Mouse (Mus musculus): ENCODE measurements around the gene 4930558C23Rik.
"Not testable (repeated sequence)": the region's sequence is repeated elsewhere in the genome, so short reads cannot be mapped to it uniquely, and the experiment has no call there.

The 4930558C23Rik gene

DNA sequence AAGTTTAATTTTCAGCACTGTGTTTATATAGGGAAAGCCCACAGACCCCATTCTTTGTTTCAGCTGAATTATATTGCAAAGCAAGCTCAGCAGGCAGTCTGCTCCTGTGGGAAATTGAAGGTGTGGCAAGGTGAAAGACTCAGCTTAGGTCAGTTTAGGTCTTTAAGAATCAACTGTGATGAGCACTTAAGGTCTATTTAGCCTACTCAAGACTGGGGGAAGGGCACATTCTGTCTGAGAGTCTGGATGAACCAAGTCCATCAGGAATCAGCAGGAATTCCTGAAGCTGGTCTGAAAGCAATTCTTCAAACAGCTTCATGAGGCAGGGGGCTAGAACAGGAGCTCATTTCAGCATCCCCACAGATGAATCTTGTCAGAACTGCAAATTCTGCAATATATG lies 32.5 kb downstream of the 4930558C23Rik start:
- no peak for DNase-seq

DNA sequence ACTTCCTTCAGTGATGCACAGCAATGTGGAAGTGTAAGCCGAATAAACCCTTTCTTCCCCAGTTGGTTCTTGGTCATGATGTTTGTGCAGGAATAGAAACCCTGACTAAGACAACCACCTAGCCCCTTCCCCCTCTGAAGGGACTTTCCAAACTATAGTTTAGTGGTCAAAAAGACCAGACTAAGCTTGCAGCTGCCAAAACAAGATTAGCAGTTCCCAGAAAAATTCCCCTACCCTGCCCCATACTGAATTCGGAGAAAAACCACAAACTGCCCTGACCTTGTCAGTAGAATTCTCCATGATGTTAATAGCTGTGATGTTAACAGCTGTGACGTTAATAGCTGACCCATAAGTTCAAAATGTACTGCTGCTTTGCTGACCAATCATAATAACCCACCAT lies 42.4 kb downstream of the 4930558C23Rik start:
- DNase-seq: not testable (repeated sequence)

DNA sequence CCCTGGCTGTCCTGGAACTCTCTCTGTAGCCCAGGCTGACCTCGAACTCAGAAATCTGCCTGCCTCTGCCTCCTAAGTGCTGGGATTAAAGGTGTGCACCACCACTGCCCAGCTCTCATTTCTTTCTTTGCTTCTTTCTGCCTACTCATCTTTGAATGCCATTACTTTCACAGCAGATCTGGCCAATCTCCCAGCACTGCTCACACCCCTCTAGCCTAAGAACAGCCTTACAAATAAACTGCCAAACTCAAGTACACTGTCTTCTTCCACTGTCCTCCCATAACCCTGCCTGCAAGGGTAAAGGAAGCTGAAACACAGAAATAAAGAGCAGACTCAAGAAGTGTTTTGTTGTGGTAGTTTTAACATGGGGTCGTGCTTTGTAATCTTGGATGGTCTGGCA lies 44.9 kb downstream of the 4930558C23Rik start:
- DNase-seq: no peak

DNA sequence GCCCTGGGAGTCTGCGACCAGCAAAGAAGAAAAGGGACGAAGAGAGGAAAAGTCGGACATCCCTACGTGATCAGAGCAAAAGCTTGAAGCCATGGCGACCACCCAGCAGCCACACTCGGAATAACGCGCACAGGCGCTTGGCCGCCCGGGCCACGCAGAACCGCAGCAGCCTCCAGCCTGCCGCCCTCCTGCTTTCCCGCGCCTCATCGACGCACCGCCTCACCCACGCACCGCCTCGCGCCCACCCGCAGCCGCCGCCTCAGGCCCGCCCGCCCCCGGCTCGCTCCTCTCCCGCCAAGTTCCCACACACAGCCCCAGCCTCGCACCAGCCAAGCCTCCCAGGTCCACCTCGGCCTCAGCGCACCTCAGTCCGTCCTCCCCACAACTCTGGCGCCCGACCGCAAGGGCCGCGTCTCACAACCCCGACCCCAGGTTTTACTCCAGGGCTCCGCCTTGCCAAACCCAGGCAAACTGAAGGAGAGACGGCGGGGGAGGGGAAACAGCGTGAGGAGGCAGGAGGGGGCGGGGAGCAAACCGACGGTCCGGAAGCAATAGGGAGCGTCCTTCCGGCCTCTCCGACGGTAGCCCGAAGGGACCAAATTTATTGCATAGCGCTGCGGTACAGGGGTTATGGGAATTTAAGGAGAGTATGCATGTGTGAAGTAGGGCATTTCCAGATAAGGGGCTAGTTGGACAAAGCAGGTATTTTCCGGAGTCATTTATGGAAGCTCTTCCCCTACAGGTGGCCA lies 45.8 kb downstream of the 4930558C23Rik start, which contains the start of gene Setdb1:
Gene Setdb1 (minus strand): TSS at position 502 of the 749 bp plus-strand sequence.
- DNase-seq: peak; percentile 91

DNA sequence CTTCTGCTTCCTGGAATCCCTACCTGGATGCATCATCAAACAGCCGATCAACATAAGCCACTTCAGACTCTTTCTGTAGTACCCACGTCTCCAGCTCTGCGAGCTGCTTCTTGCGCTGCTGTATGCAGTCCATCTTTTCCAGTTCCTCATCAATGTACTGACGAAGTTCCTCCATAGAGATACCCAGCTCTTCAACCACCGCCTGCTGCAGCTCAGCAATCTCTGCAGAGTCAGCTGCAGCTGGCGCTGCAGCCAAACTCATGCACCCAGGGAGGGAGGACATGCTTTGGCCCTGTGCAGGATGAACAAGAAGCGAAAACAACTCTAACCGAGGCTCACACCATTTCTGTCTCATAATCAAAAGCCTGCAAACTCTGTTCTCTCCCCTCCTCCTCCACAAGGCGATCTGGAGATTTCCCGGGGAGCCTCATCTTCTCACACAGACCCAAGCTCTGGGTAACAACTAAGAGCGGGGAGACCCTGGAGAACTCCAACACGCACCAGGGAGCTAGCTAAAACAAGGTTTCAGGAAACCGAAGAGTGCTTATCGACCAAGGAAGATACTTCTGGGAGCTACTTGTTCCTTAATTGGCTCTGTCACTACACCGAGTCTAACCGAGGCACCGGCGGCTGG lies 46.6 kb downstream of the 4930558C23Rik start:
- not testable (repeated sequence) for DNase-seq

DNA sequence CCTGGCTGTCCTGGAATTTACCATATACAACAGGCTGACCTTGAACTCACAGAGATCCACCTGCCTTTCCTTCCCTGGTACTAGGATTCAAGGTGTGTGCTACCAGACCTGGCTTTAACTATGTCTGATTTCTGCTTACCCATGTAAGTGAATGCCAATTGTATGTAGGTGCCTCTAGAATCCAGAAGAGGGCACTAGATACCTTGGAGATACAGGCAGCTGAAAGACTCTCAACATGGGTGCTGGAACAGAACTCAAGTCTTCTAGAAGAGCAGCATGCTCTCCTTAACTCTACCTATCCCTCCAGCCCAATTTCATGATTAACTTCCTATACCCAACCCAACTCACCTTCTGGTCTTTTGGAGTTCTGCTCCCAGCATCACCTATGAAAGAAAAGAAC lies 53.1 kb downstream of the 4930558C23Rik start:
- DNase-seq: no peak

DNA sequence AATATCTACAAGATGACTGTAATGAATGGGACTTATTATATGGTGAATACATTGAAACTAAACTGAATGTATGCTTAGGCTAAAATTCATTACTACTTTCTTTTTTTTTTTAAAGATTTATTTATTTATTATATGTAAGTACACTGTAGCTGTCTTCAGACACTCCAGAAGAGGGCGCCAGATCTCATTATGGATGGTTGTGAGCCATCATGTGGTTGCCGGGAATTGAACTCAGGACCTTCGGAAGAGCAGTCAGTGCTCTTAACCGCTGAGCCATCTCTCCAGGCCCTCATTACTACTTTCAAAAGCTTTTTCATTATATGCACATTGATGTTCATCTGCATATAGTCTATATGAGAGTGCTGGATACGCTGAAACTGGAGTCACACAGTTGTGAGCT lies 54.3 kb downstream of the 4930558C23Rik start:
- DNase-seq: not testable (repeated sequence)

DNA sequence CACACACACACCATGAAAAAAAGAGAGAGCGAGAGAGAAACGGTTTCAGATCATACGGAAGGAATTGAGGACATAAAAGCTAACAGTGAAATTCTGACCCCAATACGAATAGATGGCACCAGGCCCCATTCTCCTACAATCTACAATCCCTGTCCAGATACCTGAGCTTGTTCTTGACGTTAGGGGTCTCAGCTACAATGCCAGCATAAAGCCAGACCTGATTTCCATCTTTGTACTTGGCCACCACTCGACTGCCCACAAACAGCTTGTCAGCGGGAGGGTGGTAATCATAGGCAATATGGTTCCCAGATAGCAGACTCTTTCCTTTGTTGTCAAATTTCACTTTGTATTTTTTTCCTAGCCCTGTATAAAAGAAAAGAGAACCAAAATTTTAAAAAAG lies 56.2 kb downstream of the 4930558C23Rik start:
- no peak for DNase-seq

DNA sequence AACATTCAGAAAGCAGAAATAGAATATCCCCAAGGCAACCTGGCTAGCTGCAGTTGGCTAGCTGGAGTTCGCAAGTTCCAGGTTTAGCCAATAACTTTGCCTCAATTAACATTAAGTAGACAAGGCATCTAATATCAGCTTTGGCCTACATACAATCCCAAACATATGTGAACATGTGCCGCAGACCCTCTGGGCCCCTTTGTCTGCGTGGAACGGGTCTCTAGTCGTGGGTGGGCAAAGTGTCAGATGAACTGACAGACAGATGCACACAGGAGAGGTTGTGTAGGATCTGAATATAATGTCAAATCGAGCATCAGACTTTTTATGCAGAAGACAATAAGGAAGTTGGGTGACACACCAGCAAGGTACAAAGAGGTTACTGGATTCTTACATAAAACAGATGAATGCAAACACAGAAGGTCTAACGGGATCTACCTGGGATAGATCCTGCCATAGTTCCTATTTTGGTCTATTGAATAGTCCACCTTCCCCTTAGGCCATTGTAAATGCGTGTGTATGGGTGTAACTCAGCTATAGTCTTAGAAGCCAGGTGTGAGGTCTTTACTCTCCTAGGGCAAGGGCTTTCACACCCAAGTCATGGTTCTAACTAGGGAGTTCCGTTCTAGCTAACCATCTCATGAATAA lies 59.2 kb downstream of the 4930558C23Rik start:
- not testable (repeated sequence) for DNase-seq

DNA sequence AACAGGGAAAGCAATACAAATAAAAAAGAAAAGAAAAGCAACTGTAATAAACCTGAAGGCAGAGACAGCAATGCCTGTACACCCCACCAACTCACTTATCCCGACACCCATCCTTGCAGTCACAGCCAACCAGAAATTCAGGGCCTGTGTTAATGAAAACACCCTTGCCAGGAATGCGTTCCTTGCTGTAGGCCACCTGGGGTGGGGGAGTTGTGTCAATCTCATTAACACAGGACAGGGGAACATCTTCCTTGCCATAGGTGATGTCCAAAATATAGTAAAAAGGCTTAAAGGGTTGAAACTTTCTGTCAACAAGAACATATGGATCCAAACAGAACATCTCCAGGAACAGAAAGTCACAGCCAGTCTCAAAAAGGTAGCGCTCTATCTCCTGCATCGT lies 64.4 kb downstream of the 4930558C23Rik start:
- no peak for DNase-seq

DNA sequence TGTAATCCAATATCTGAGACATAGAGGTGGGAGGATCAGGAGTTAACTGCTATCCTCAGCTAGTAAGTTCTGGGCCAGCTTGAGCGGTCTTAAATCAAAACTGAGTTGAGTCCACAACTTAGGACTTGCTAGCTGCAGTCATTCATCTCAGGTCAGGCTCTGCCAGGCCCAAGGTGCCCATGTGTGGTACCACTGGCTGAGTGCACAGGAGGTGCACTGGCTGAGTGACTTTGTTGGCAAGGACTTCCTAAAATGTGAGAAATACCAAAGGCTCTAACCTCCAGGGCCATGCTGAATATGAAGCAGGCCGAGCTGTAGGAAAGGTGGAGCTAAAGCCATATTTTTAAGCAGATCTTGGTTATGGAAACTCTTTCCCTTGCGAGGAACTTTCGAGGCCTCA lies 65.3 kb downstream of the 4930558C23Rik start:
- DNase-seq: no peak
